Mouse (Mus musculus) ES-Bruce4 (cell line): ENCODE results near the gene Casq2. TPM values are rescaled to one million over a fixed set of nuclear protein-coding genes. Genes with fewer than 3 reads are reported as not detected.
A peak's percentile ranks its signal among the peaks of the same experiment; 100 is the strongest.

Experiments
- H3K27ac ChIP-seq: 2 replicates; pipeline ENCODE4 v1.5.1; 2012; ENCODE audit warnings: low read length, inconsistent platforms; ENCODE audit not compliant: insufficient read depth
- H3K27me3 ChIP-seq: 2 replicates; pipeline ENCODE4 v1.6.1; 2012; ENCODE audit warnings: mild to moderate bottlenecking, low read length, inconsistent platforms; ENCODE audit not compliant: control insufficient read depth, poor library complexity, insufficient read depth, severe bottlenecking
- H3K36me3 ChIP-seq: 2 replicates; pipeline ENCODE4 v1.6.1; 2012; ENCODE audit warnings: inconsistent platforms, mild to moderate bottlenecking, low read length, moderate library complexity; ENCODE audit not compliant: control insufficient read depth, poor library complexity, insufficient read depth, severe bottlenecking
- H3K4me1 ChIP-seq: one replicate; pipeline ENCODE4 v1.8.1; 2011; ENCODE audit warnings: low read length; ENCODE audit not compliant: control insufficient read depth, insufficient read depth
- H3K4me3 ChIP-seq: 2 replicates; pipeline ENCODE4 v1.5.1; 2011; ENCODE audit warnings: low read depth, mild to moderate bottlenecking, low read length
- H3K9ac ChIP-seq: 2 replicates; pipeline ENCODE4 v1.6.1; 2012; ENCODE audit warnings: low read depth, mild to moderate bottlenecking, inconsistent platforms; ENCODE audit not compliant: poor library complexity, severe bottlenecking
- H3K9me3 ChIP-seq: replicated peaks from 2 replicates; pipeline ENCODE4 v1.6.1; 2012; ENCODE audit warnings: mild to moderate bottlenecking, low read length, inconsistent platforms; ENCODE audit not compliant: control insufficient read depth, poor library complexity, insufficient read depth, severe bottlenecking
- CTCF ChIP-seq: IDR thresholded peaks from one replicate; pipeline ENCODE4 v1.8.1; 2011; ENCODE audit warnings: low read depth, low read length
- EP300 ChIP-seq: IDR thresholded peaks from 2 replicates; pipeline ENCODE4 v1.6.1; 2011; ENCODE audit warnings: low read depth, low read length; ENCODE audit not compliant: insufficient read depth
- POLR2A ChIP-seq: IDR thresholded peaks from one replicate; pipeline ENCODE4 v1.8.1; 2011; ENCODE audit warnings: low read length; ENCODE audit not compliant: insufficient read depth
- polyA plus RNA-seq: library from polyadenylated mRNA; stranded (reverse); fragments of >200 nt; gene quantifications from 2 replicates; pipeline ENCODE4 v1.2.4, GENCODE M21; 2011; ENCODE audit warnings: low read depth; ENCODE audit not compliant: missing spikeins, insufficient read depth, insufficient read length

The Casq2 gene
- polyA plus RNA-seq, 1 experiment: not detected

DNA sequence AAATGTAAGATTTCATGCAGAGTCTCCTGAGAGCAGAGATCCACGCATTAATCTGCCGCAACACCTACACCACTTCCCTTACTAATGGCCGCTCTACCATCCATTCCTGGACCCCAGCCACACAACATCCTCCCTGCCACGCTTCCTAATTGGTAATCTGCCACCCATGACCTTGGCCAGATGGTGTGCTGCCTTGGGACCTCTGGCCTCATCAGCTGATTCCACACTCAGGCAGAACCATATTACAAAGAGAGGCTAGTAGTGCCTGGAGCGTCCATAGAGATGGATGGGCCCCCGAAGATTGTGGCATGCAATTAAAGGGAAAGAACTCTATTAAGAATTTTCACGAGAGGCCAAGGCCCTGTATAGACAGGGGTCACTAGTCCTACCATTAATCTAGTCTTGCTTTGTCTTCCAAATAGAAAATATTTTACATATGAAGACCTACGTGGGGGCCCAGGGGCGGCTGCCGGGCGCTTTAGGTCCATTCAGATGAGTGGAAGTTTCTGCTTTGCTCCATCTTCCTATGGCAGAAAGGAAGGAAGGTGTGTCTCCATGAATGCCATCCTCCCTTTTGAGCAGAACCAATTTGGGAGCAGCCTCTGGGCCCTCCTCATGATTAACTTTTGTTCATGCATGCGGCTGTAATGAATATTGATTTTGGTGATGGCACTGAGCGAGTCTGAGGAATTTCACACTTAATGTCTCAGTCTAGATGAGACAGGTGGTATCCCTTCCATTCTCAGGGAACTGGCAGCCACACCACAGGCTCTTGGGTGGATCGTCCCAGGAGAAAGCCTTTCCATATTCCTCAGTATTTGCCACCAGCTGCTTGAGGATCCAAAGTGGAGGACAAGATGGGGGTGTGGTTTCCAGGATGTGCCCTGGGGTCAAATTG is 36.8 kb upstream of the Casq2 start:
- no peak overlapping the region for H3K4me3 ChIP-seq
- H3K36me3 ChIP-seq: no peaks in the 10 kb centered on the region
- TF ChIP-seq POLR2A (no peak), CTCF (no peak), EP300 (no peak)
- no peak overlapping the region for H3K27ac ChIP-seq
- no peak overlapping the region for H3K9ac ChIP-seq
- no peaks in the 10 kb centered on the region for H3K27me3 ChIP-seq
- peaks cover 6% of the 10 kb centered on the region for H3K4me1 ChIP-seq
- no peaks in the 10 kb centered on the region for H3K9me3 ChIP-seq

DNA sequence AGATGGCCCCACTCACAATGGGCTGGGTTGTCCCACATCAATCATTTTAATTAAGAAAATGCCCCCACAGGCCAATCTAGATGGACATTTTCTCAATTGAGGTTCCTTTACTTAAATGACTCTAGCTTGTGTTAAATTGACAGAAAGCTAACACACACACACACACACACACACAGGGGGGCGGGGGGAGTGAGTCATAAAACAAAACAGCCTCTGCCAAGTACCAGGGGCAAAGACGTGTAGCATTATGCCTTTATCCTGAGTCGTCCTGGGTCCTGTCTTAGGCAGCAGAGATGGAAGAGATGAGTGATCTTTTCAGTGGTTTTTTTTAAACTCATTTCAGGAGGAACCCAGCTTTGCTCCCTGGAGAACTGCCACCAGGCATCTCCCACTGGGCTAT is 34.2 kb upstream of the Casq2 start:
- peaks cover 8% of the 10 kb centered on the region for H3K4me1 ChIP-seq
- no peak overlapping the region for H3K4me3 ChIP-seq
- H3K9ac ChIP-seq: no peak overlapping the region
- peak overlapping the region; percentile 1; the same call in 1 of the 2 replicates for H3K27ac ChIP-seq
- H3K36me3 ChIP-seq: no peaks in the 10 kb centered on the region
- no peak for TF ChIP-seq POLR2A
- no peak for TF ChIP-seq CTCF
- TF ChIP-seq EP300: no peak
- H3K9me3 ChIP-seq: no peaks in the 10 kb centered on the region
- no peaks in the 10 kb centered on the region for H3K27me3 ChIP-seq

DNA sequence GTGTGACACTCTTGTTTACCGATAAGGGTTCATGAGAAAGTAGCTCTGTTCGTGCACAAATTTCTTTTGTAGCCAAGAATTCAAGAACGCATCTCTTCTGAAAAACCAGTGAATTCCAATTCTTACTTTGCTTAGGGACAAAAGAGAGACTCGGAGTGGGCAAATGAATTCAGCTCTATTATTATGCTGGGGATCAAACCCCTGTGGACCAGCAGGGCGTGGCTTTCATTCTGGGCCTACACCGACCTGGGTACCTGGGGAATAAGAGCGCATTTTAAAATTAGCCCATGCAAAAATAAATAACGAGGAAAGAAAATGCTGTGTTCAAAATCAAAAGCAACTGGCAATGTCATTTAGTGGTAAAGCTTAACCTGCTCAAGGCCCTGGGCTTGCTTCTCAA is 32.9 kb upstream of the Casq2 start:
- H3K9ac ChIP-seq: no peak overlapping the region
- TF ChIP-seq CTCF (no peak), POLR2A (no peak), EP300 (no peak)
- H3K4me1 ChIP-seq: peaks cover 8% of the 10 kb centered on the region
- H3K27me3 ChIP-seq: no peaks in the 10 kb centered on the region
- no peaks in the 10 kb centered on the region for H3K9me3 ChIP-seq
- no peaks in the 10 kb centered on the region for H3K36me3 ChIP-seq
- peak overlapping the region; percentile 71 for H3K27ac ChIP-seq
- no peak overlapping the region for H3K4me3 ChIP-seq

DNA sequence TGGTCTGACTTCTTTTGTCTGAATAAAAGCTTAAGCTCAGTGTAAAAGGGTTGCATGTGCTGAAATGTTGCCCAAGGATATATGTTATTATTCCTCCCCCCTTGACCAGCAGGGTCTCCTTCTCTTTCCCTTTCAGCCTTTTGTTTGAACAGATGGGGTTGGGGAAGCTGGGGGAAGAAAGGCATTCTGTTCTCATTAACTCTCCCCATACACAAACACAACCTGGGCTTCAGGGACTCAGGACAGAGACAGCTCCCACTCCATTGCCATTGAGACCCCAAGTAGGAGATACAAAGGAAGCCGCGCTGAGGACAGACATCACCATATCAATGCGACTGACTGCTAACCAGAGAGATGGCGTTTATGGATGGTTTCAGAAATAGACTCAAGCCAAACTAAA is 30.3 kb upstream of the Casq2 start:
- H3K4me1 ChIP-seq: peaks cover 2% of the 10 kb centered on the region
- H3K36me3 ChIP-seq: no peaks in the 10 kb centered on the region
- no peaks in the 10 kb centered on the region for H3K9me3 ChIP-seq
- H3K27me3 ChIP-seq: no peaks in the 10 kb centered on the region
- no peak overlapping the region for H3K9ac ChIP-seq
- TF ChIP-seq EP300: peak; percentile 57
- no peak for TF ChIP-seq CTCF
- TF ChIP-seq POLR2A: no peak
- H3K27ac ChIP-seq: no peak overlapping the region
- H3K4me3 ChIP-seq: no peak overlapping the region

DNA sequence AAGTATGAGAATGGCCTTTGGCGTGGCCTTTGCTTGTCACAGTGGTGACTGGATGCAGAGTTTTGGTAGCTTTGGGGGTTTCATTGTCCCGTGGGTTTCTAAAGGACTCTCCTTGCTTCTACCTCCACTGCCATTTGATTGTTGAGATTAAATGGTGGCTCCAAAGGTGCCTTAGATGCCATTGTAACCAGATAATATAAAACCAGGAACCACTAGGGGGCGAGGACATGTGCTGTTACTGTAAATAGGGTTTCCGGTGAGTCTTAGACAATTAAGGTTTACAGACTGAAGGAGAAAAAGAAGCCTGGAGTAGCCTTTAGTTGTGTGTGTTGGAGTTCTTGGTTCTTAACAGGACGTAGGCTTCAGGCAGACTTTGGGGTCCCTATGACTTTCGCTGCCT is 26.1 kb upstream of the Casq2 start:
- Histone ChIP-seq H3K9me3 (no peaks in the 10 kb centered on the region), H3K27ac (no peak overlapping the region), H3K4me3 (no peak overlapping the region), H3K9ac (no peak overlapping the region), H3K27me3 (no peaks in the 10 kb centered on the region), H3K36me3 (no peaks in the 10 kb centered on the region), H3K4me1 (peaks cover 6% of the 10 kb centered on the region)
- TF ChIP-seq POLR2A (no peak), CTCF (no peak), EP300 (no peak)
